Mouse (Mus musculus) erythroblast, embryonic 14.5 days (primary cell): ENCODE results near the gene Ankmy1. TPM values are rescaled to one million over a fixed set of nuclear protein-coding genes. Genes with fewer than 3 reads are reported as not detected.

Experiments
- H3K27me3 ChIP-seq: 2 replicates; pipeline ENCODE4 v1.6.1; 2012; ENCODE audit warnings: inconsistent platforms; ENCODE audit not compliant: control insufficient read depth
- H3K36me3 ChIP-seq: 2 replicates; pipeline ENCODE4 v1.6.1; 2012; ENCODE audit warnings: mild to moderate bottlenecking, inconsistent platforms; ENCODE audit not compliant: control insufficient read depth
- H3K4me1 ChIP-seq: 2 replicates; pipeline ENCODE4 v1.6.1; 2012; ENCODE audit warnings: inconsistent platforms; ENCODE audit not compliant: control insufficient read depth
- H3K4me3 ChIP-seq: replicated peaks from 2 replicates; pipeline ENCODE3; 2012; ENCODE audit warnings: moderate library complexity, mild to moderate bottlenecking, inconsistent platforms
- H3K9me3 ChIP-seq: 2 replicates; pipeline ENCODE4 v1.6.1; 2012; ENCODE audit warnings: low read length, inconsistent platforms, mixed read lengths; ENCODE audit not compliant: control insufficient read depth
- GATA1 ChIP-seq: IDR thresholded peaks from 2 replicates; pipeline ENCODE4 v1.6.1; 2012; ENCODE audit warnings: low read length, inconsistent platforms, mixed read lengths
- TAL1 ChIP-seq: IDR thresholded peaks from 3 replicates; pipeline ENCODE4 v1.6.1; 2012; ENCODE audit warnings: low read length, inconsistent platforms, mixed read lengths
- polyA plus RNA-seq: library from polyadenylated mRNA; stranded (reverse); fragments of >175 nt; gene quantifications from 2 replicates; pipeline ENCODE4 v1.2.3, GENCODE M21; 2012

Ankmy1 gene
- polyA plus RNA-seq, result not detected in 2 replicates

DNA sequence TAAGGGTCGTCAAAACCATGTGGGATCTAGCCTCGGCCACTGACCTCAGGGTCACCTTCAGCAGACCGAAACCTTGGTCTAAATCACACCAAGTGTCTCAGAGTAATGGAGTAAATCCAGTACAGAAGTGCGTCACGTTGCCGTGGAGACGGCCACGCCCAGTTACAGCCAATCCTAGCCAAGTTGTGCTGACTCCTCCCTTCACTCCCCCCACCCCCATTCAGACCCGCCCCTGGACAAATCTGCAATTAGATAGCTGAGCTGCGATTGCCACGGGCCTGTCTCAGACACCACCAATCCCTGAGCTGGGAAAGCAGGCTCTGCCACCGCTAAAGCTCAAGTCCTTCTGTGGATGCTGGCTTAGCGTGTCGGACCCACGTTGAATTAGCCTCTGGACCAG, at the start of gene Ankmy1:
Gene Ankmy1, minus strand, starts transcription at position 121 of the 400 bp plus-strand sequence.
- TF ChIP-seq TAL1, result no peak

DNA sequence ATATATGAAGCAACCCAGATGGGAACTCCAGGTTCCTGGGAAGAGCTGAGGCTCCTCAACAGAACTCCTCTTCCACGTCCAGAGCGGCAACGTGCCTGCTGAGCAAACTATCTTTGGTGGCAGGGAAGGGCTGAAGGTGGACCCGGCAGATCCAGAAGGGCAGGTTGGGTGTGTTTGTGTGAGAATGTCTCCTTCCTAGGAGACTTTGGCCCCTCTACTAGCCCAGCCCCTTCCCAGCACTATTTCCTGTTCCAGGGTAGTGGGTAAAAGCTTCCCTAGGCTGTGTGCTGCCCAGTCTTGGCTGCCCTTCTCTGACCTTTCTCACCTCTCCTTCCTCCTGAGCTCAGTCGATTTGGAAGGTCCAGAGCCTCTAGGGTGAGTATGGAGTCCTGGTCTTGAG, 47.9 kb upstream of the Ankmy1 start, which contains the start of gene Gpr35:
Gene Gpr35, plus strand, starts transcription at position 259 of the 400 bp plus-strand sequence.
- H3K27me3 ChIP-seq, result no peaks in the 10 kb centered on the region
- H3K4me1 ChIP-seq, result no peaks in the 10 kb centered on the region
- H3K9me3 ChIP-seq, result no peaks in the 10 kb centered on the region
- H3K4me3 ChIP-seq, result no peak within 1 kb of the TSS
- H3K36me3 ChIP-seq, result peaks cover 25% of the 10 kb centered on the region
- TF ChIP-seq TAL1, result no peak
- TF ChIP-seq GATA1, result no peak

More for the DNA sequence above, at the start of gene Ankmy1:
- H3K27me3 ChIP-seq, result peaks cover 31% of the 10 kb centered on the region
- H3K9me3 ChIP-seq, result no peaks in the 10 kb centered on the region
- no peak within 1 kb of the TSS for H3K4me3 ChIP-seq
- peaks cover 25% of the 10 kb centered on the region for H3K4me1 ChIP-seq
- no peaks in the 10 kb centered on the region for H3K36me3 ChIP-seq

DNA sequence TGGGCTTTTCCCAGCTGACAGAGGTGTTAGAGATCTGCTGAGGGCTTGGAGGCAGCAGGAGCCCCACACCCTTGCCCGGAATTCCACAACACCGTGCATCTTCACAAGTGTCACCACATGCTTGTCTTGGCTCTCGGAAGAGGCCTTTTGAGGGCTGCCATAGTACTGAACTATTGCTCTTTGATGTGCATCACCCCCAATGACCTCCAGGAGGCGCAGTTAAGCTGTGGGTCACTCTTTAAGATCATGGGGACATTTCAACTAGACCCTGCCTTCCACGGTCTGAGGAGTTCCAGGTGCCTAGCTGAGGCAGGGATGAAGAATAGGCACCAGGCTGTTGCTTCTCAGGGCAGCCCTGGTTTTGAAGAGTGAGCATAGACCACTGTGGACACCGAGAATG, 46.7 kb upstream of the Ankmy1 start:
- Histone ChIP-seq H3K27me3 (no peaks in the 10 kb centered on the region), H3K36me3 (peaks cover 37% of the 10 kb centered on the region), H3K4me1 (no peaks in the 10 kb centered on the region; the same call in 1 of the 2 replicates), H3K4me3 (no peak overlapping the region), H3K9me3 (no peaks in the 10 kb centered on the region)
- TF ChIP-seq GATA1 (no peak), TAL1 (no peak)

DNA sequence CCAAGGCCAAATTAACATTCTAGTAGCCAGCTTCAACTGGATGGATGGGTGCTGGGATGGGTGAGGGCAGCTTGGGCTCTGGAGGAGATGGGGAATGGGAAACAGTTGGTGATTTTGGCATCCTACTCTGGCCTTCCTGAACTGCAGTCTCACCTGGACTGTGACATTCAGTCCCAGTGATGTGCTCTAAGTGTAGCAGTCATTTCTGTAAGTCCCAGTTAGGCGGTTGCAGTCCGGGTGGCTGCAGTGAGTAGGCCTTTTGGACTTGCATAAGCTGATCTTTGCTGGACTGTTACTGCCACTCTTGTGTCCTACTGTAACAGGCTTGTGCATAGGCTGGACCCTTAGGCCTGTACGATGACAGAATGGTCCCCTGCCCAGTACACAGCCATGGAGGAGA, 45.3 kb upstream of the Ankmy1 start:
- Histone ChIP-seq H3K36me3 (peaks cover 43% of the 10 kb centered on the region), H3K4me3 (no peak overlapping the region), H3K4me1 (no peaks in the 10 kb centered on the region; the same call in 1 of the 2 replicates), H3K27me3 (no peaks in the 10 kb centered on the region), H3K9me3 (no peaks in the 10 kb centered on the region)
- TF ChIP-seq TAL1 (no peak), GATA1 (no peak)

DNA sequence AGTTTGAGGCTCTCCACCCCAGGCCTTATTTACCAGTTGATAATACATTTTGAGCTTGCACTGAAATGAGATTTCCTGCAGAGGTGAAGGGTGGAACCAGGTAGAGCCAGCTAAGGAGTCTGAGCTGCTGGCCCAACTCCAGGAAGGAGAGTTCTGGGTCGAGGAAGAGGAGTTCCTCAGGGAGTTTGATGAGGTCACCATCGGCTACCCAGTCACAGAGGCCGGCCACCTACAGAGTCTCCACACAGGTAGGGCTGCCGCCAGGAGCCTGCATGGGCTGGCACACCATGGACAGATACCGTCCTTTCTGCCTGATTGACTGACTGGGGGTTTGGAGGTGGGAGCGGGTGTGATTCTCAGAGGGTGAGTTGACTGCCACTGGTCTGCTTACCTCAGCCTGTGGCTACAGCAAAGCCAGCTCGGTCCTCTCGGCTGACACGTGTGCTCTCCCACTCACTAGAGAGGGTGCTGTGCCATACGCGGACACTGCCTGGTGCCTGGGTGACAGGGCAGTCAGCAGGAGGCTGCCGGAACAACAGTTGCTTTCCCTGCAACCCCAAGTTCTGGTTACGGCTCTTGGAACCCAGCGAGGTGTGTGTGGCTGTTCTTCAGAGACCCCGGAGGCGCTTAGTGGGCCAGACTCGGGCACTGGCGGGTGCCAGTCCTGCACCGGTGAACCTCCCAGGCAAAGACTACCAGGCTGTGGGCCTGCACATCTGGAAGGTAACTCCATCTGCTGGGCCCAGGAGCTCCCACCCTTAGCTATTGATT, 40.7 kb upstream of the Ankmy1 start:
- TF ChIP-seq TAL1 (no peak), GATA1 (no peak)
- H3K27me3 ChIP-seq, result no peaks in the 10 kb centered on the region
- peaks cover 68% of the 10 kb centered on the region for H3K36me3 ChIP-seq
- H3K4me3 ChIP-seq, result no peak overlapping the region
- no peaks in the 10 kb centered on the region for H3K9me3 ChIP-seq
- no peaks in the 10 kb centered on the region; the same call in 1 of the 2 replicates for H3K4me1 ChIP-seq

DNA sequence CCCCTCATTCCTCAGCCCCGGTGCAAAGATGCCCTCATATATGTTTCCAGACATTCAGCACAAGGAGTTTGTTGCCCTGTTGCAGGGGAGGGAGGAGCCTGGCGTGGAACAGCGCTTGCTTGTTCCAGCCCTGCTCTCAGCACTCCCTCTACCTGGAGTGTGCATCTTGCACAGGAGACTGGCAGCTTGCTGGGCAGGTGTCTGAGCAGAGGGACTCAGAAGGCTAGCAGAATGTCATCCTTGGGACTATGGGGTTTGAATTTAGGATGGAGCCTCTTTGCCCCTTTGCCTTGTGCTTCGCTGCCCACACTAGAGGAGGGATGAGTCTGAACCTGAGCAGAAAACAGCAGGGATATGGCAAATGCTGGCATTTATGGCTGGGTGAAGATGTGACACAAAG, 37.0 kb upstream of the Ankmy1 start:
- H3K4me1 ChIP-seq, result peaks cover 19% of the 10 kb centered on the region
- TF ChIP-seq TAL1 (no peak), GATA1 (no peak)
- H3K4me3 ChIP-seq, result no peak overlapping the region
- H3K27me3 ChIP-seq, result no peaks in the 10 kb centered on the region
- no peaks in the 10 kb centered on the region for H3K9me3 ChIP-seq
- peaks cover 44% of the 10 kb centered on the region for H3K36me3 ChIP-seq

DNA sequence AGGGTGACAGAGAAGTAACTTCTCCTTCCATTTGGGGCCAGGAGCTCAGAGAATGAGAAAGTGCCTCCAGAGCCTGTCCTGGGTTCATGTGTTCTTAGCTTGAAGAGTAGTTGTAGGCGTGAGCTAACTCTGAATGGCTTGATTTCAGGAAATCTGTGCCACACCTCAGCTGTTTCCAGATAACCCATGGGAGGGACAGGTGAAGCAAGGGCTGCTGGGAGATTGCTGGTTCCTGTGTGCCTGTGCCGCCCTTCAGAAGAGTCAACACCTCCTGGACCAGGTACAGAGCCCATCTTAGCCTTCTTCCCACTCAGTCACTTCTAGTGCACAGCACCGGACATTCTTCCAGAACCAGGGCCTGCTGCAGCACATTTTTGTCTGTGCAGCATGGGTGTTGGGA, 35.1 kb upstream of the Ankmy1 start:
- H3K36me3 ChIP-seq, result peaks cover 35% of the 10 kb centered on the region

DNA sequence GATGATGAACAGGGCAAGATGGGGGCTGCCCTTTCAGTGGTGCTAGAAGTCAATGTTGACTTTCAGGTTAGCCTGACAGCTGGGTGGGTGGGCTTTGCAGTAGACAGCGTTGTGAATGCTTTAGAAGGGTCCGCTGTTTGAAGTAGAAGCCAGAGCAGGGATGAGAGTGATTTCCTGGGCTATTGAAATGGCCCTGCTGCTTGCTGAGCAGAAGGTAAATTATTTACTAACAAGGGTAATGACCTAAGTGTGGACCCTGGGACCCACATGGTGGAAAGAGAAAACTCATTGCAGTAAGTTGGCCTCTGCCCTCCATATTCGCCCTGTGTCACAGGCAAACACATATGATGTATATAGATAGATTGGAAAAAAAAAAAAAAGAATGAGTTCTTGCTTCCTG, 33.8 kb upstream of the Ankmy1 start:
- TF ChIP-seq GATA1 (no peak), TAL1 (no peak)
- H3K36me3 ChIP-seq, result peaks cover 29% of the 10 kb centered on the region
- no peaks in the 10 kb centered on the region for H3K9me3 ChIP-seq
- no peak overlapping the region for H3K4me3 ChIP-seq
- H3K4me1 ChIP-seq, result peaks cover 33% of the 10 kb centered on the region
- no peaks in the 10 kb centered on the region for H3K27me3 ChIP-seq

More for the DNA sequence above, 35.1 kb upstream of the Ankmy1 start:
- Histone ChIP-seq H3K9me3 (no peaks in the 10 kb centered on the region), H3K4me3 (no peak overlapping the region), H3K27me3 (no peaks in the 10 kb centered on the region), H3K4me1 (peaks cover 33% of the 10 kb centered on the region)
- TF ChIP-seq GATA1 (no peak), TAL1 (no peak)

DNA sequence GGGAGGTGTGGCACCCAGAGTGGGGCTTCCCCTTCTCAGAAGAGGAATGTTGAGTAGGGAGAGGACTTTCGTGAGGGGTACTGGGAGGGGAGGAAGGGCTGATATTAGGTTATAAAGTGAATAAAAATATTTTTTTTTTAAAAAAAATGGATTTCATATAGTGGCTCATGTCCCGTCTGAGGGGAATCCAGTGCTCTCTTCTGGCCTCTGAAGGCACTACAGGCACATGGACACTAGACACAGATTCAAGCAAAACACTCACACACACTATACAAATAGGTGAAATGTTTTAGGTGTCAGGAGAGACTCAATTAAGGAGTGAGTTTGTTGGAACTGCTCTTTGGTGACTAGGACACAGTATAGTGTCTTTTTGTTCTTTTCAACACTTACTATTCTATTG, 33.3 kb upstream of the Ankmy1 start:
- no peaks in the 10 kb centered on the region for H3K27me3 ChIP-seq
- H3K4me1 ChIP-seq, result peaks cover 33% of the 10 kb centered on the region
- H3K36me3 ChIP-seq, result peaks cover 26% of the 10 kb centered on the region
- H3K4me3 ChIP-seq, result peak overlapping the region; percentile 69
- H3K9me3 ChIP-seq, result no peaks in the 10 kb centered on the region
- TF ChIP-seq GATA1 (no peak), TAL1 (no peak)
